Mouse (Mus musculus) T-cell, adult 2 months (primary cell): ENCODE measurements around the gene Xylt1.

Experiments
- DNase-seq: peaks from one replicate; pipeline ENCODE4 v3.0.0; 2022; ENCODE audit warnings: low spot score

Gene Xylt1

GRCm38 (mm10) chr7:117564627-117565026 is 183.8 kb downstream of the Xylt1 start:
- DNase-seq = no peak

GRCm38 (mm10) chr7:117566115-117566514 is 185.3 kb downstream of the Xylt1 start:
- peak; percentile 22 for DNase-seq

- no peak for DNase-seq
Measured at GRCm38 (mm10) chr7:117566833-117567232, 186.1 kb downstream of the Xylt1 start.

GRCm38 (mm10) chr7:117567252-117567651 is 186.5 kb downstream of the Xylt1 start:
- DNase-seq = no peak

GRCm38 (mm10) chr7:117567653-117568340 is 187.0 kb downstream of the Xylt1 start:
- DNase-seq = no peak

GRCm38 (mm10) chr7:117571131-117571530 is 190.4 kb downstream of the Xylt1 start:
- DNase-seq = no peak

GRCm38 (mm10) chr7:117571713-117572112 is 190.9 kb downstream of the Xylt1 start:
- DNase-seq = no peak

- no peak for DNase-seq
Measured at GRCm38 (mm10) chr7:117573170-117573569, 192.4 kb downstream of the Xylt1 start.

- no peak for DNase-seq
Measured at GRCm38 (mm10) chr7:117575417-117575816, 194.6 kb downstream of the Xylt1 start.

GRCm38 (mm10) chr7:117577035-117577434 is 196.3 kb downstream of the Xylt1 start:
- DNase-seq = no peak

- DNase-seq = no peak
Measured at GRCm38 (mm10) chr7:117585164-117585563, 204.4 kb downstream of the Xylt1 start.

GRCm38 (mm10) chr7:117586811-117587210 is 206.0 kb downstream of the Xylt1 start:
- DNase-seq = no peak

- DNase-seq = no peak
Measured at GRCm38 (mm10) chr7:117587234-117587929, 206.6 kb downstream of the Xylt1 start.

- DNase-seq = no peak
Measured at GRCm38 (mm10) chr7:117588426-117588825, 207.6 kb downstream of the Xylt1 start.

GRCm38 (mm10) chr7:117589359-117589758 is 208.6 kb downstream of the Xylt1 start:
- DNase-seq = no peak

GRCm38 (mm10) chr7:117589820-117590219 is 209.0 kb downstream of the Xylt1 start:
- DNase-seq = no peak

- DNase-seq = no peak
Measured at GRCm38 (mm10) chr7:117594191-117594590, 213.4 kb downstream of the Xylt1 start.

GRCm38 (mm10) chr7:117595029-117595695 is 214.4 kb downstream of the Xylt1 start:
- no peak for DNase-seq

GRCm38 (mm10) chr7:117600443-117600842 is 219.7 kb downstream of the Xylt1 start:
- no peak for DNase-seq

GRCm38 (mm10) chr7:117610439-117610838 is 229.7 kb downstream of the Xylt1 start:
- DNase-seq = no peak

GRCm38 (mm10) chr7:117612788-117613473 is 232.2 kb downstream of the Xylt1 start:
- peak; percentile 28 for DNase-seq

- DNase-seq = peak; percentile 82
Measured at GRCm38 (mm10) chr7:117613796-117614195, 233.0 kb downstream of the Xylt1 start.
